Mouse (Mus musculus) neural tube, embryonic 12.5 days (tissue): ENCODE measurements at regions not wholly inside any gene's neighbourhood (a gene's known extent, or its start where the extent isn't known, plus 50 kb on each side); places are given as distances from the start of the nearest gene placed in this dataset.

Experiments used
- ATAC-seq: fragments of 200-750 bp; cut with Nextera tagmentation; 2 replicates; pipeline ENCODE4 v1.8.0; 2017; ENCODE audit warnings: low read depth, mild to moderate bottlenecking, moderate TSS enrichment, moderate library complexity; ENCODE audit not compliant: low FRiP score
- H3K27ac ChIP-seq: fragments of 300-500 bp; sonication (generic); 2 replicates; pipeline ENCODE4 v1.5.1; 2016
- H3K27me3 ChIP-seq: fragments of 300-500 bp; sonication (generic); replicated peaks from 2 replicates; pipeline ENCODE4 v1.6.1; 2016; ENCODE audit warnings: mild to moderate bottlenecking
- H3K36me3 ChIP-seq: fragments of 300-500 bp; sonication (generic); 2 replicates; pipeline ENCODE4 v1.6.1; 2016; ENCODE audit warnings: mild to moderate bottlenecking
- H3K4me1 ChIP-seq: fragments of 300-500 bp; sonication (generic); 2 replicates; pipeline ENCODE4 v1.6.1; 2016
- H3K4me2 ChIP-seq: fragments of 300-500 bp; sonication (generic); replicated peaks from 2 replicates; pipeline ENCODE4 v1.6.1; 2016; ENCODE audit warnings: mild to moderate bottlenecking
- H3K4me3 ChIP-seq: fragments of 300-500 bp; sonication (generic); 2 replicates; pipeline ENCODE4 v1.5.1; 2016
- H3K9ac ChIP-seq: fragments of 300-500 bp; sonication (generic); 2 replicates; pipeline ENCODE4 v1.6.1; 2016; ENCODE audit warnings: mild to moderate bottlenecking
- H3K9me3 ChIP-seq: fragments of 300-500 bp; sonication (generic); 2 replicates; pipeline ENCODE4 v1.6.1; 2016; ENCODE audit warnings: mild to moderate bottlenecking
- WGBS: fragments of 180-500 bp; shearing (Covaris S2); methylation state at CpG from one replicate; pipeline ENCODE4 v1.1.7; 2016; 5-methylcytosine and 5-hydroxymethylcytosine counted together

- H3K4me3 ChIP-seq: no peak overlapping the region
- no peak for ATAC-seq
- 89% methylated on average over 9 of the region's 9 CpGs for WGBS
These were observed 55.1 kb upstream of the Smox start for GRCm38 (mm10) chr2:131436149-131436548.

GRCm38 (mm10) chr2:131430474-131430873, 60.8 kb upstream of the Smox start:
- ATAC-seq: no peak

More at GRCm38 (mm10) chr2:131436149-131436548, 55.1 kb upstream of the Smox start:
- H3K27ac ChIP-seq: no peak overlapping the region
- no peaks in the 10 kb centered on the region for H3K27me3 ChIP-seq
- H3K4me2 ChIP-seq: no peak overlapping the region
- no peaks in the 10 kb centered on the region for H3K9me3 ChIP-seq
- H3K36me3 ChIP-seq: no peaks in the 10 kb centered on the region
- H3K4me1 ChIP-seq: no peaks in the 10 kb centered on the region
- H3K9ac ChIP-seq: no peak overlapping the region

GRCm38 (mm10) chr2:131428089-131428488, 63.2 kb upstream of the Smox start:
- Histone ChIP-seq H3K27ac (no peak overlapping the region), H3K9ac (no peak overlapping the region), H3K4me2 (no peak overlapping the region), H3K27me3 (no peaks in the 10 kb centered on the region), H3K36me3 (no peaks in the 10 kb centered on the region), H3K4me1 (no peaks in the 10 kb centered on the region), H3K4me3 (no peak overlapping the region), H3K9me3 (no peaks in the 10 kb centered on the region)
- 80% methylated on average over 4 of the region's 4 CpGs for WGBS
- no peak for ATAC-seq

More at GRCm38 (mm10) chr2:131430474-131430873, 60.8 kb upstream of the Smox start:
- H3K4me3 ChIP-seq: no peak overlapping the region
- 90% methylated on average over 4 of the region's 4 CpGs for WGBS
- no peak overlapping the region for H3K4me2 ChIP-seq
- H3K36me3 ChIP-seq: no peaks in the 10 kb centered on the region
- H3K9me3 ChIP-seq: no peaks in the 10 kb centered on the region
- H3K27me3 ChIP-seq: no peaks in the 10 kb centered on the region
- no peak overlapping the region for H3K9ac ChIP-seq
- H3K4me1 ChIP-seq: no peaks in the 10 kb centered on the region
- H3K27ac ChIP-seq: no peak overlapping the region

GRCm38 (mm10) chr2:131426941-131427340, 64.4 kb upstream of the Smox start:
- Histone ChIP-seq H3K27me3 (no peaks in the 10 kb centered on the region), H3K36me3 (no peaks in the 10 kb centered on the region), H3K27ac (no peak overlapping the region), H3K4me2 (no peak overlapping the region), H3K4me1 (no peaks in the 10 kb centered on the region), H3K9me3 (no peaks in the 10 kb centered on the region), H3K9ac (no peak overlapping the region), H3K4me3 (no peak overlapping the region)
- no peak for ATAC-seq

GRCm38 (mm10) chr2:131423616-131424320, 67.5 kb upstream of the Smox start:
- no peaks in the 10 kb centered on the region for H3K36me3 ChIP-seq
- ATAC-seq: no peak
- H3K9me3 ChIP-seq: no peaks in the 10 kb centered on the region
- WGBS: 66% methylated on average over 11 of the region's 11 CpGs
- no peak overlapping the region for H3K9ac ChIP-seq
- H3K4me2 ChIP-seq: no peak overlapping the region
- H3K27ac ChIP-seq: no peak overlapping the region
- no peaks in the 10 kb centered on the region for H3K27me3 ChIP-seq
- no peaks in the 10 kb centered on the region for H3K4me1 ChIP-seq
- H3K4me3 ChIP-seq: no peak overlapping the region

GRCm38 (mm10) chr2:131422907-131423445, 68.3 kb upstream of the Smox start:
- H3K4me2 ChIP-seq: peak overlapping the region; percentile 77
- H3K27ac ChIP-seq: no peak overlapping the region
- no peaks in the 10 kb centered on the region for H3K27me3 ChIP-seq
- H3K9me3 ChIP-seq: no peaks in the 10 kb centered on the region
- peak overlapping the region; percentile 55 for H3K9ac ChIP-seq
- H3K4me1 ChIP-seq: no peaks in the 10 kb centered on the region
- peak; percentile 90 for ATAC-seq
- H3K4me3 ChIP-seq: peak overlapping the region; percentile 44
- no peaks in the 10 kb centered on the region for H3K36me3 ChIP-seq
- WGBS: 1% methylated on average over 13 of the region's 13 CpGs

GRCm38 (mm10) chr2:131418130-131418529, 65.4 kb upstream of the Rnf24 start:
- H3K4me3 ChIP-seq: no peak overlapping the region
- H3K27ac ChIP-seq: no peak overlapping the region
- no peaks in the 10 kb centered on the region for H3K36me3 ChIP-seq
- no peak for ATAC-seq
- H3K4me2 ChIP-seq: no peak overlapping the region
- H3K27me3 ChIP-seq: no peaks in the 10 kb centered on the region
- H3K4me1 ChIP-seq: no peaks in the 10 kb centered on the region
- H3K9ac ChIP-seq: no peak overlapping the region
- WGBS: 77% methylated on average over 7 of the region's 7 CpGs
- no peaks in the 10 kb centered on the region for H3K9me3 ChIP-seq

GRCm38 (mm10) chr2:131417472-131417871, 64.8 kb upstream of the Rnf24 start:
- WGBS: 93% methylated on average over 2 of the region's 2 CpGs
- no peak for ATAC-seq
- Histone ChIP-seq H3K4me3 (no peak overlapping the region), H3K27ac (no peak overlapping the region), H3K9me3 (no peaks in the 10 kb centered on the region), H3K4me1 (no peaks in the 10 kb centered on the region), H3K9ac (no peak overlapping the region), H3K36me3 (no peaks in the 10 kb centered on the region), H3K27me3 (no peaks in the 10 kb centered on the region), H3K4me2 (no peak overlapping the region)

GRCm38 (mm10) chr2:131416482-131416881, 63.8 kb upstream of the Rnf24 start:
- Histone ChIP-seq H3K4me3 (no peak overlapping the region), H3K4me1 (no peaks in the 10 kb centered on the region), H3K36me3 (no peaks in the 10 kb centered on the region), H3K9me3 (no peaks in the 10 kb centered on the region), H3K4me2 (no peak overlapping the region), H3K9ac (no peak overlapping the region), H3K27ac (no peak overlapping the region), H3K27me3 (no peaks in the 10 kb centered on the region)
- WGBS: 40% methylated on average over 6 of the region's 6 CpGs
- no peak; the same call in 1 of the 2 replicates for ATAC-seq

GRCm38 (mm10) chr2:131410906-131411520, 58.3 kb upstream of the Rnf24 start:
- no peaks in the 10 kb centered on the region for H3K4me1 ChIP-seq
- no peak overlapping the region for H3K9ac ChIP-seq
- H3K4me2 ChIP-seq: no peak overlapping the region
- no peak for ATAC-seq
- H3K4me3 ChIP-seq: no peak overlapping the region
- no peak overlapping the region for H3K27ac ChIP-seq
- WGBS: 82% methylated on average over 5 of the region's 5 CpGs
- H3K36me3 ChIP-seq: no peaks in the 10 kb centered on the region
- H3K9me3 ChIP-seq: no peaks in the 10 kb centered on the region
- H3K27me3 ChIP-seq: no peaks in the 10 kb centered on the region

GRCm38 (mm10) chr2:131407337-131407736, 54.6 kb upstream of the Rnf24 start:
- no peak for ATAC-seq
- no peaks in the 10 kb centered on the region for H3K27me3 ChIP-seq
- H3K9me3 ChIP-seq: no peaks in the 10 kb centered on the region

GRCm38 (mm10) chr2:131404218-131404555, 51.5 kb upstream of the Rnf24 start:
- Histone ChIP-seq H3K4me2 (no peak overlapping the region), H3K9me3 (no peaks in the 10 kb centered on the region), H3K4me3 (no peak overlapping the region), H3K9ac (no peak overlapping the region), H3K4me1 (no peaks in the 10 kb centered on the region), H3K27me3 (no peaks in the 10 kb centered on the region), H3K36me3 (no peaks in the 10 kb centered on the region), H3K27ac (no peak overlapping the region)
- ATAC-seq: no peak
- WGBS: 60% methylated on average over 1 of the region's 1 CpGs

More at GRCm38 (mm10) chr2:131407337-131407736, 54.6 kb upstream of the Rnf24 start:
- Histone ChIP-seq H3K27ac (no peak overlapping the region), H3K4me3 (no peak overlapping the region), H3K9ac (no peak overlapping the region), H3K4me2 (no peak overlapping the region), H3K36me3 (no peaks in the 10 kb centered on the region), H3K4me1 (no peaks in the 10 kb centered on the region)
- WGBS: 94% methylated on average over 5 of the region's 5 CpGs
